Mouse (Mus musculus) liver, embryonic 14.5 days (tissue): ENCODE data around the gene Nmrk1.

Experiments
- CTCF ChIP-seq: IDR thresholded peaks from 2 replicates; pipeline ENCODE4 v1.5.1; 2016; ENCODE audit warnings: antibody characterized with exemption, low read depth, control low read depth
- EP300 ChIP-seq: IDR thresholded peaks from 2 replicates; pipeline ENCODE4 v1.6.1; 2016; ENCODE audit warnings: antibody characterized with exemption, low read depth

DNA sequence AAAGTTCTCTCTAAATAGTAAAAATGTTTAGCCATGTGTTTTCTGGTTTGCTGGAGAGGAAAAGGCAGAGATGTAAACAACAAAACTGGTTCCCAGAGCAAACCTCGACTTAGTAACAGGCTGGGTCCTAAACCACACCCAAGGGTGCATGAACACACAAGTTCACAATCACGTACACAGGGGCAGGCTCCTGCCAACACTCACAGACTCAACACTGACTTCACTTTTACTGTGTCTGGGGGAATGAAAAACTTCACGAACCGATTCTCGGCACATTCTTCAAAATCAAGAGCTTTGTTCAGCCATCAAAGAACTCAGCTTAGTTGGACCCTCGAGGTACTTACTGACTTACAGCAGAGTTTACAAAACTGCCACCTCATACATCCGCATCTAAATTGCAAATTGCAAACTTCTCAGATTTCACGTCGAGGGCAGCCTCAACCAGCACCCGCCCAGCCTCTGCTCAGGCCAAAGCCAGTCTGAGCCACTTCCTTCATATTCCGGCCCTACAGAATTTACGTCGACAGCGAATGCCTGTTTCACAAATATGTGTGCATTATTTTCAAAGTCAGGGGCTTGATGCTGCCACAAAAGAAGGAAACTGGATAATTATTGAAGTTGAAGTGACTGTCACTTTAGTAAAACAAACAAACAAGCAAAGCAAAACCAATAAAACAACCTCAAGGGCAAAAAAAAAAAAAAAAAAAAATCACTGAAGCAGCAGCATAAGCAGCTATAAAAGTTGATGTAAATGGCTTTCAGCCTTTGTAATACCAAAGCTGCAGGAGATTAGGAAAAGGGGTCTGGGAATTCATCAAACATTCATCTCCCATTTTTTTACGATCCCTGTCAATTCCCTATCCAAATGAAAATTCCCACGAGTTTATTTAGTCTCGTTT is 1.3 kb upstream of the Nmrk1 start:
- TF ChIP-seq EP300 (no peak), CTCF (no peak)
